Comparison of ENCODE assay signal across 30 mouse cellular contexts in genomic region chr14:54674317-54674716, GRCm38 (mm10). TPM values are rescaled to one million over a fixed set of nuclear protein-coding genes. Genes with fewer than 3 reads are reported as not detected.
DNase-seq lines count a peak whose midpoint lies in the region; ATAC-seq and TF ChIP-seq lines count a peak whose summit lies in the region.
"Had no signal": no experiment of that assay in that cellular context is flagged by ENCODE, and none has a peak within 500 bp of the region (broad histone marks: within the 10 kb centered on the region; RNA-seq: fewer than 3 reads in every experiment).

No protein-coding gene starts in this region.

- no peak for TF ChIP-seq CTCF in kidney, adult 2 months (conservative IDR thresholded peaks at IDR 0.05; ENCODE audit: insufficient read depth, insufficient read length, low read depth, low read length)
- no peak for TF ChIP-seq CTCF in lung, embryonic 14.5 days (IDR thresholded peaks at IDR 0.05; ENCODE audit: low read depth)

- H3K27me3 ChIP-seq in kidney, adult 2 months (replicated peaks; ENCODE audit: control insufficient read depth, insufficient read depth, low read length) = no peaks in the 10 kb centered on the region
- no peaks in the 10 kb centered on the region for H3K27me3 ChIP-seq in kidney, embryonic 16.5 days (ENCODE audit: insufficient read depth, low read length)
- H3K27me3 ChIP-seq in lung, embryonic 14.5 days (ENCODE audit: insufficient read depth, low read length) = no peaks in the 10 kb centered on the region
- no peaks in the 10 kb centered on the region for H3K27me3 ChIP-seq in lung, embryonic 16.5 days (ENCODE audit: control insufficient read depth, insufficient read depth, low read depth, low read length)
- H3K27me3 ChIP-seq in heart, embryonic 10.5 days (ENCODE audit: insufficient read depth, poor library complexity, severe bottlenecking) = no peaks in the 10 kb centered on the region
- H3K27me3 ChIP-seq: embryonic facial prominence, embryonic 15.5 days; forebrain, embryonic 13.5 days; hindbrain, embryonic 12.5 days; limb, embryonic 15.5 days; liver, embryonic 13.5 days; midbrain, embryonic 13.5 days; stomach, embryonic 15.5 days had no signal

- no peak for ATAC-seq in kidney, embryonic 16.5 days (ENCODE audit: low FRiP score, low TSS enrichment)
- ATAC-seq in lung, embryonic 14.5 days (ENCODE audit: insufficient read depth) = no peak
- ATAC-seq in lung, embryonic 16.5 days (ENCODE audit: low read depth) = peak; percentile 26; the same call in 1 of the 2 replicates
- ATAC-seq: CD4-positive, CD25-positive, alpha-beta regulatory T cell, adult 4 months; forebrain, embryonic 13.5 days; intestine, embryonic 16.5 days; midbrain, embryonic 13.5 days had no signal

- peak; percentile 26 for DNase-seq in kidney, adult 2 months
- peak; percentile 51 for DNase-seq in lung, embryonic 14.5 days
- DNase-seq in lung, postnatal 36 days = peak; percentile 68
- no peak for DNase-seq in spleen, postnatal 14 days (ENCODE audit: low spot score in 2 of 2)
- DNase-seq in heart, embryonic 10.5 days (ENCODE audit: low spot score) = no peak
- DNase-seq: adrenal gland, postnatal 25 days; cerebellum, adult 11-12 months; cerebellum, postnatal 10 days; gastrocnemius, postnatal 25 days; heart, adult 11 months; heart, postnatal 36 days; kidney, postnatal 25 days; layer of hippocampus, postnatal 36 days; liver, embryonic 13.5 days had no signal

- H3K4me2 ChIP-seq in kidney, embryonic 16.5 days (replicated peaks; ENCODE audit: low read depth, low read length) = no peak overlapping the region
- H3K4me2 ChIP-seq in lung, embryonic 14.5 days = no peak overlapping the region
- H3K4me2 ChIP-seq in lung, embryonic 16.5 days (ENCODE audit: low read depth, low read length) = no peak overlapping the region
- H3K4me2 ChIP-seq: embryonic facial prominence, embryonic 15.5 days; forebrain, embryonic 13.5 days; heart, embryonic 11.5 days; hindbrain, embryonic 12.5 days; limb, embryonic 15.5 days; liver, embryonic 13.5 days; midbrain, embryonic 13.5 days; stomach, embryonic 15.5 days had no signal

- no peak overlapping the region for H3K4me3 ChIP-seq in kidney, adult 2 months (ENCODE audit: insufficient read depth, low read depth, low read length)
- H3K4me3 ChIP-seq in kidney, embryonic 16.5 days (ENCODE audit: low read length) = no peak overlapping the region
- H3K4me3 ChIP-seq in lung, embryonic 14.5 days (ENCODE audit: low read depth, low read length) = no peak overlapping the region
- H3K4me3 ChIP-seq in lung, embryonic 16.5 days (ENCODE audit: low read length) = no peak overlapping the region
- no peak overlapping the region for H3K4me3 ChIP-seq in heart, embryonic 10.5 days
- H3K4me3 ChIP-seq: embryonic facial prominence, embryonic 15.5 days; forebrain, embryonic 13.5 days; hindbrain, embryonic 12.5 days; limb, embryonic 10.5 days; limb, embryonic 15.5 days; liver, embryonic 13.5 days; midbrain, embryonic 13.5 days; stomach, embryonic 15.5 days had no signal

- no peak overlapping the region for H3K27ac ChIP-seq in kidney, adult 2 months (ENCODE audit: insufficient read depth, low read depth, low read length)
- no peak overlapping the region for H3K27ac ChIP-seq in kidney, embryonic 16.5 days (ENCODE audit: low read length)
- no peak overlapping the region for H3K27ac ChIP-seq in lung, embryonic 14.5 days (ENCODE audit: low read depth)
- 0 out of 2 replicates have a peak overlapping the region, but pooled peaks have one; percentile 1 for H3K27ac ChIP-seq in lung, embryonic 16.5 days (ENCODE audit: low read length)
- no peak overlapping the region for H3K27ac ChIP-seq in heart, embryonic 10.5 days
- H3K27ac ChIP-seq: embryonic facial prominence, embryonic 15.5 days; forebrain, embryonic 13.5 days; hindbrain, embryonic 12.5 days; limb, embryonic 10.5 days; limb, embryonic 15.5 days; liver, embryonic 13.5 days; macrophage; midbrain, embryonic 13.5 days; stomach, embryonic 15.5 days had no signal

- no peaks in the 10 kb centered on the region; the same call in 1 of the 2 replicates for H3K36me3 ChIP-seq in kidney, adult 2 months (ENCODE audit: control insufficient read depth, insufficient read depth, low read length)
- peaks cover 52% of the 10 kb centered on the region for H3K36me3 ChIP-seq in kidney, embryonic 16.5 days (ENCODE audit: insufficient read depth, low read length)
- peaks cover 83% of the 10 kb centered on the region for H3K36me3 ChIP-seq in lung, embryonic 14.5 days (ENCODE audit: insufficient read depth)
- peaks cover 29% of the 10 kb centered on the region for H3K36me3 ChIP-seq in lung, embryonic 16.5 days (ENCODE audit: control insufficient read depth, insufficient read depth, low read length)
- peaks cover 78% of the 10 kb centered on the region for H3K36me3 ChIP-seq in heart, embryonic 10.5 days

- 53% methylated on average over 2 of the region's 2 CpGs for WGBS in kidney, adult 2 months
- WGBS in kidney, embryonic 16.5 days = 68% methylated on average over 2 of the region's 2 CpGs
- WGBS in lung, embryonic 14.5 days = 68% methylated on average over 2 of the region's 2 CpGs
- 42% methylated on average over 2 of the region's 2 CpGs for WGBS in lung, embryonic 16.5 days
- 81% methylated on average over 2 of the region's 2 CpGs for WGBS in heart, embryonic 10.5 days

- H3K9me3 ChIP-seq in kidney, embryonic 16.5 days (ENCODE audit: low read length) = no peaks in the 10 kb centered on the region
- no peaks in the 10 kb centered on the region for H3K9me3 ChIP-seq in lung, embryonic 14.5 days (ENCODE audit: low read depth, low read length)
- H3K9me3 ChIP-seq in lung, embryonic 16.5 days (ENCODE audit: control insufficient read depth, low read length) = no peaks in the 10 kb centered on the region
- no peaks in the 10 kb centered on the region for H3K9me3 ChIP-seq in heart, embryonic 10.5 days
- H3K9me3 ChIP-seq: embryonic facial prominence, embryonic 15.5 days; forebrain, embryonic 13.5 days; hindbrain, embryonic 12.5 days; limb, embryonic 10.5 days; limb, embryonic 15.5 days; liver, embryonic 13.5 days; midbrain, embryonic 13.5 days; stomach, embryonic 15.5 days had no signal

- H3K9ac ChIP-seq in kidney, embryonic 16.5 days (replicated peaks; ENCODE audit: low read length) = no peak overlapping the region
- no peak overlapping the region for H3K9ac ChIP-seq in lung, embryonic 14.5 days
- no peak overlapping the region for H3K9ac ChIP-seq in lung, embryonic 16.5 days (ENCODE audit: low read length)
- H3K9ac ChIP-seq: embryonic facial prominence, embryonic 15.5 days; forebrain, embryonic 13.5 days; hindbrain, embryonic 12.5 days; limb, embryonic 15.5 days; liver, embryonic 13.5 days; midbrain, embryonic 13.5 days; stomach, embryonic 15.5 days had no signal

- peaks cover 13% of the 10 kb centered on the region; the same call in 1 of the 2 replicates for H3K4me1 ChIP-seq in kidney, adult 2 months (ENCODE audit: control insufficient read depth, insufficient read depth, low read length)
- H3K4me1 ChIP-seq in kidney, embryonic 16.5 days (ENCODE audit: insufficient read depth, low read length) = no peaks in the 10 kb centered on the region
- no peaks in the 10 kb centered on the region for H3K4me1 ChIP-seq in lung, embryonic 14.5 days (ENCODE audit: insufficient read depth)
- no peaks in the 10 kb centered on the region; the same call in 1 of the 2 replicates for H3K4me1 ChIP-seq in lung, embryonic 16.5 days (replicated peaks; ENCODE audit: control insufficient read depth, insufficient read depth, low read length)
- H3K4me1 ChIP-seq in heart, embryonic 10.5 days = no peaks in the 10 kb centered on the region
- H3K4me1 ChIP-seq: embryonic facial prominence, embryonic 15.5 days; forebrain, embryonic 13.5 days; hindbrain, embryonic 12.5 days; limb, embryonic 10.5 days; limb, embryonic 15.5 days; liver, embryonic 13.5 days; midbrain, embryonic 13.5 days; stomach, embryonic 15.5 days had no signal

- TF ChIP-seq POLR2A in kidney, adult 2 months (IDR thresholded peaks at IDR 0.05; ENCODE audit: low read depth, low read length) = no peak

RNA-seq across cellular contexts. Expression of gene 1700123O20Rik, which starts 11.7 kb away (rescaled TPM):
- 54.0 and 57.5 TPM in 2 replicates for polyA plus RNA-seq in kidney, adult 2 months (2012; rRNA removed)
- 90.4 and 91.1 TPM in 2 replicates for polyA plus RNA-seq in kidney, embryonic 16.5 days (2015; fragmentation: Nextera tagmentation; extraction: Ambion mirVana)
- polyA plus RNA-seq in lung, embryonic 14.5 days (2014; fragmentation: Nextera tagmentation; extraction: Ambion mirVana) = 77.4 and 83.2 TPM in 2 replicates
- polyA plus RNA-seq in lung, embryonic 16.5 days (2015; fragmentation: Nextera tagmentation; extraction: Ambion mirVana) = 73.4 and 78.9 TPM in 2 replicates
- polyA plus RNA-seq in heart, embryonic 10.5 days (2016; fragmentation: Nextera tagmentation; extraction: Ambion mirVana) = 64.6 and 79.7 TPM in 2 replicates

RNA-seq across cellular contexts. Expression of gene Acin1, which starts 12.4 kb away (rescaled TPM):
- polyA plus RNA-seq in kidney, adult 2 months (2012; rRNA removed) = 79.2 and 79.4 TPM in 2 replicates
- 120 and 136 TPM in 2 replicates for polyA plus RNA-seq in kidney, embryonic 16.5 days (2015; fragmentation: Nextera tagmentation; extraction: Ambion mirVana)
- 120 and 122 TPM in 2 replicates for polyA plus RNA-seq in lung, embryonic 14.5 days (2014; fragmentation: Nextera tagmentation; extraction: Ambion mirVana)
- polyA plus RNA-seq in lung, embryonic 16.5 days (2015; fragmentation: Nextera tagmentation; extraction: Ambion mirVana) = 106 and 116 TPM in 2 replicates
- 80.3 and 110 TPM in 2 replicates for polyA plus RNA-seq in heart, embryonic 10.5 days (2016; fragmentation: Nextera tagmentation; extraction: Ambion mirVana)

RNA-seq across cellular contexts. Expression of gene Gm29776, which starts 24.3 kb away (rescaled TPM):
- polyA plus RNA-seq in kidney, adult 2 months (2012; rRNA removed) = 0.16 and 0.20 TPM in 2 replicates
- polyA plus RNA-seq in kidney, embryonic 16.5 days (2015; fragmentation: Nextera tagmentation; extraction: Ambion mirVana) = 0.06 and 0.12 TPM in 2 replicates
- 0.12 and 0.15 TPM in 2 replicates for polyA plus RNA-seq in lung, embryonic 14.5 days (2014; fragmentation: Nextera tagmentation; extraction: Ambion mirVana)
- polyA plus RNA-seq in lung, embryonic 16.5 days (2015; fragmentation: Nextera tagmentation; extraction: Ambion mirVana) = 0.11 and 0.19 TPM in 2 replicates
- 0.10 and 0.38 TPM in 2 replicates for polyA plus RNA-seq in heart, embryonic 10.5 days (2016; fragmentation: Nextera tagmentation; extraction: Ambion mirVana)
- polyA plus RNA-seq: CD4-positive, CD25-positive, alpha-beta regulatory T cell, adult 4 months; forebrain, embryonic 13.5 days; macrophage had no signal

RNA-seq across cellular contexts. Expression of gene Cdh24, which starts 33.2 kb away (rescaled TPM):
- 1.2 and 1.5 TPM in 2 replicates for polyA plus RNA-seq in kidney, adult 2 months (2012; rRNA removed)
- 3.4 TPM in 2 replicates for polyA plus RNA-seq in kidney, embryonic 16.5 days (2015; fragmentation: Nextera tagmentation; extraction: Ambion mirVana)
- 5.2 and 5.4 TPM in 2 replicates for polyA plus RNA-seq in lung, embryonic 14.5 days (2014; fragmentation: Nextera tagmentation; extraction: Ambion mirVana)
- 2.1 and 2.8 TPM in 2 replicates for polyA plus RNA-seq in lung, embryonic 16.5 days (2015; fragmentation: Nextera tagmentation; extraction: Ambion mirVana)
- polyA plus RNA-seq in heart, embryonic 10.5 days (2016; fragmentation: Nextera tagmentation; extraction: Ambion mirVana) = 2.5 and 4.4 TPM in 2 replicates

RNA-seq across cellular contexts. Expression of gene Gm17606, which starts 33.6 kb away (rescaled TPM):
- polyA plus RNA-seq in kidney, adult 2 months (2012; rRNA removed) = not detected in 2 replicates
- polyA plus RNA-seq in kidney, embryonic 16.5 days (2015; fragmentation: Nextera tagmentation; extraction: Ambion mirVana) = not detected in 2 replicates
- not detected in 2 replicates for polyA plus RNA-seq in lung, embryonic 14.5 days (2014; fragmentation: Nextera tagmentation; extraction: Ambion mirVana)
- not detected in 2 replicates for polyA plus RNA-seq in lung, embryonic 16.5 days (2015; fragmentation: Nextera tagmentation; extraction: Ambion mirVana)
- polyA plus RNA-seq in heart, embryonic 10.5 days (2016; fragmentation: Nextera tagmentation; extraction: Ambion mirVana) = not detected in 2 replicates
- polyA plus RNA-seq: CD4-positive, CD25-positive, alpha-beta regulatory T cell, adult 4 months; embryonic facial prominence, embryonic 15.5 days; forebrain, embryonic 13.5 days; heart, embryonic 11.5 days; heart, embryonic 16.5 days; hindbrain, embryonic 12.5 days; intestine, embryonic 16.5 days; kidney, embryonic 14.5 days; limb, embryonic 10.5 days; liver, embryonic 13.5 days; macrophage; midbrain, embryonic 13.5 days; neural tube, embryonic 14.5 days; stomach, embryonic 15.5 days had no signal

Comparison
In these comparisons a context has a peak if more than half of its experiments do, and no peak if none do; other contexts are left out.
1. DNase-seq: peak in kidney, adult 2 months (single experiment), lung, embryonic 14.5 days (single experiment) and lung, postnatal 36 days (single experiment); none in spleen, postnatal 14 days (0 of 2) and heart, embryonic 10.5 days (single experiment).